Mouse (Mus musculus): ENCODE measurements around the gene Cnn2.

Gene Cnn2

DNA sequence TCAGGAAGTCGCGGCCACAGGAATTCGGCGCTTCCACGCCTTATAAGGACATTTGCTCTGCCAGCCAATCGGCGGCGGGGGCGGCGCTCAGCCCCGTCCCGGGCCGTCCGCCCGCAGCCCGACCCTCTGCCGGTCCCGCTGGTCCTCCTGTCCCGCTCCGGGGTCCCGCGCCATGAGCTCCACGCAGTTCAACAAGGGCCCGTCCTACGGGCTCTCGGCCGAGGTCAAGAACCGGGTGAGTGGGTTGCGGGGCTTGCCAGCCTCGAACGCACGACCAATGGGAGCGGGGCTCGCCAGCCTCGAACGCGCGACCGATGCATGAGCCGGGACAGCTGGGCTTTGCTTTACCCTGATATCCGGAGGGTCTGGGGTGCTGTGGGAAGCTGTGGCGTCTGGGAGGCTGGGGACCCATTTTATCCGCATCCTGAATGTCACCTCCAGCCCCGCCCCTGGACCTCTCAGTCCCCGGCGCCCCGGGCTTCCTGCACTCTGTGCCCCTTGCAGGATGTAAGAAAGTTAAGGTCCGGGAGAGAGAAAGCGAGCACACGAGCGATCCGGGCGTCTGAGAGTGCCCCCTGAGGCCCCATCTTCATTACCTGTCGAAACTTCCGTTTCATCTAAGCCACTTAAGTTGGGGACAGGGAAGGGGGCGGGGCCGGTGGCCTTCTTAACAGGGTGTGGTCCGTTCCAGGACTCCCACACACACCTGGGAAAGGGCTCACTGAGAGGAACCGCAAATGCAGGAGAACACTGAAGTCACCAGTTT lies at the start of gene Cnn2:
Gene Cnn2, plus strand, starts transcription at position 79 of the 766 bp plus-strand sequence.
- DNase-seq (ENCODE audit: low spot score in 2 of 2) = peak; percentile 75 to 76

GRCm38 (mm10) chr10:79940749-79941148 lies 47.6 kb upstream of the Cnn2 start:
- DNase-seq (ENCODE audit: low spot score in 2 of 2) = peak; percentile 93 to 94

GRCm38 (mm10) chr10:79942988-79943387 lies 45.4 kb upstream of the Cnn2 start:
- no peak for DNase-seq (ENCODE audit: low spot score in 2 of 2)

DNA sequence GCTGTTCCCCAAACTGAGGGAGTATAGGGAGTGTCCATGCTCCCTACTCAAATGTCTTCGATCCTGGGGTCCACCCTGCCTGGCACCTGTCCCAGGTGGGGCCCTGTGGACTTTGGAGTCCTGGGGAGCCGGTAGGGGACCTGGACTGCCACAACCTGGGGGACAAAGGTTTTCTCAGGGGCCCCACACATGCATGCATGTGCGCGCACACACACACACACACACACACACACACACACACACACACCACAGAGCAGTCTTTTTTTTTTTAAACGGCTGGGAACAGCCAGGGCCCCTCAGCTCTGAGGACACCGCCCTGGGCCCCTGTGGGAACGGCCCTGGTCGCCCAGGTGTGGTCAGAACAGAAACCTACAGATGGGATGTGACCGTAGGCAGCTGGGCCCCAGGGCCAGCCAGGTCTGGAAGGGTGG lies 44.9 kb upstream of the Cnn2 start:
- peak in 1 of 2 experiments; percentile 48 for DNase-seq (ENCODE audit: low spot score in 2 of 2)

DNA sequence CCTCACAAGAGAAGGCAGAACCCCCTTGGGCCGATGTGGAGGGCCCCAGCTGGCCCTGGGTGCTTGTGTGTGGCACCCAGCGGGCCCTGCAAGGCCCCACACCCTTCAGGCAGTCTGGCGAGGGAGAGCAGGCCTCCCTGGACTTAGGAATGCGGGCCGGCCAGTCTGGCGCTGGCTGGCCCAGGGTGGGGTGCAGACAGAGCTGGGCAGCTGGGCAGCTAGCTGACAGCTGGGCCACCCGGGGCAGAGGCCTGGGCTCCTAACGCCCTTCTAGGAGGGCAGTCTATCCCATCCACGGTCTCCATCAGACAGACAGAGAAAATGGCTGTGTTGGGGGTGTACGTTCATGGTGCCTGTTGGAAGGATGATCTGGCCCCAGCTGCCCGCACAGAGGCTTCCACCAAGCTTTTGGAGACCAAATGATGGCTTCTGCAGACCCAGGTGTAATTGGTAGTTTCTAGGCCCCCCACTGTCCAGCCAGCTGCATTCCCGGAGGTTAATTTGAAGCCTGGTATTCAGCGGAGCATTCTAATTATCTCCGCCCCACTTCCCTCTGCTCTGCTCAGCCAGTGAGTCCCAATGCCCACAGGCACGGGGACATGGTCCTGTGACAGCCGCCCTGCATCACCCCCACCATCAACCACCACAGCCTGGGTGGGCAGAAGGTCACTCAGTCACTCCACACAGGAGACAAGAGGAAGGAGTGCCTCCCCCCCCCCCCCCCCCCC lies 42.7 kb upstream of the Cnn2 start:
- no peak for DNase-seq (ENCODE audit: low spot score in 2 of 2)

DNA sequence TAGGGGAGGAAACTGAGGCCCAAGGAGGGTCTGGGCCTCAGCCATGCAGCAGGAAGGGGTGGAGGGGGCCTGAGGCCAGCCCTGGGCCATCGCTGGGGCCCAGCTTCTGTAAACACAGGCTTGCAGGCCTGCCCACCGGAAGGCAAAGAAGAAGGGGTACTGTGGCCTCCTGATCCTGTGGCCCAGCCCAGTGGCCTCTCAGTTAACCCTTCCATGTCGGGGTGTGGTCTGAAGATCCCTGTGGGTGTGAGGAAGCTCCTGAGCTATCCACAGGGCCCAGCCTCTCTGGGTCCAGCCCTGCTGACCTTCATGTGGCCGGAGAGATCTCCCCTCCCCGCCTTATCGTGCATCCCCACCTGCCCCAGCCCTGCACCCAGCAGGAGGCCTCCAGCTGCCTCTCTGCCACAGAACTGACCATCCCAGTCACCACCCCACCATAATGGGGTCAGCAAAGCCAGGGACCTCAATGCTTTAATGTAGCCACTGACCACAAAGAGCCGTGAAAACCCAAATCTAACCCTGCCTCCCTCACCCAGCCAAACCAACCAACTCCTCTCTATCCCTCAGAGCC lies 41.5 kb upstream of the Cnn2 start:
- DNase-seq (ENCODE audit: low spot score in 2 of 2) = no peak

GRCm38 (mm10) chr10:79947502-79947901 lies 40.9 kb upstream of the Cnn2 start:
- no peak for DNase-seq (ENCODE audit: low spot score in 2 of 2)

- no peak for DNase-seq (ENCODE audit: low spot score in 2 of 2)
These were observed 38.5 kb upstream of the Cnn2 start for GRCm38 (mm10) chr10:79949873-79950272.

GRCm38 (mm10) chr10:79950661-79951060 lies 37.7 kb upstream of the Cnn2 start:
- no peak for DNase-seq (ENCODE audit: low spot score in 2 of 2)

DNA sequence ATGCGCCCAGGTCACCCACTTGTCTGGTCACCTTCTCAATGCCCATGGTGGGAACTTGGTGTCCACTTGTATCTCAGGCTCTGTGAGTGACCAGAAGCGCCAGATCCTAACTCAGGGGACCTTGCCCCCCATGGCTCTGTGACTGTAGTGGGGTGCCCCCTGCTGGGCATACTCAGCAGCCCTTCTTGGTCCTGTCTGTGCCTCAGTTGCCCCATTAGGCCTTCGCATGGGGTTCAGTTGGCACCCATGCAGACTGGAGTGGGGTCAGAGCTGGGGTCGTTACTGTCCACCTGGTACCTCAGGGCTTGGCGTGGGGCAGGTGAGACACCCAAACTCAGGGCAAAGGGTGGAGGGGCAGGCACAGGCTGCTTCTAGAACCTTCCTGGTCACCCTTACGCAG lies 34.4 kb upstream of the Cnn2 start:
- DNase-seq (ENCODE audit: low spot score in 2 of 2) = peak in 1 of 2 experiments; percentile 50

DNA sequence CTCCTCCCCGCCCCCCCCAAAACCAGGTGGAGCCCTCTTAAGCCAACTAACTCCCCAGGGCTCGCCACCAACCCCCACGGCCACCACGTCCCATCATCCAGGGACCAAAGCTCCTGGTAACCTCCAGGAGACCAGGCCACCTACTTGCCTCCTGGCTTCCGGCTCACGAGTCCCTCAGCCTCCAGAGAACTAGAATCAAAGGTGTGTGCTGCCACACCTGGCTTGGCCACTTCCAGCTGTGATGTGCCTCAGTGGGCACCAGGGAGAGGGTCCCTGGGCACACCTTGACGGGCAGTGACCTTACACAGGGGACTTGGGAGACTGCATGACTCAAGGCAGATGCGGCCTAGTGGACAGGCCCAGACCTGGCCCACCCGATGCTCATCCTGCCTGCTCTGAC lies 32.7 kb upstream of the Cnn2 start:
- no peak for DNase-seq (ENCODE audit: low spot score in 2 of 2)

DNA sequence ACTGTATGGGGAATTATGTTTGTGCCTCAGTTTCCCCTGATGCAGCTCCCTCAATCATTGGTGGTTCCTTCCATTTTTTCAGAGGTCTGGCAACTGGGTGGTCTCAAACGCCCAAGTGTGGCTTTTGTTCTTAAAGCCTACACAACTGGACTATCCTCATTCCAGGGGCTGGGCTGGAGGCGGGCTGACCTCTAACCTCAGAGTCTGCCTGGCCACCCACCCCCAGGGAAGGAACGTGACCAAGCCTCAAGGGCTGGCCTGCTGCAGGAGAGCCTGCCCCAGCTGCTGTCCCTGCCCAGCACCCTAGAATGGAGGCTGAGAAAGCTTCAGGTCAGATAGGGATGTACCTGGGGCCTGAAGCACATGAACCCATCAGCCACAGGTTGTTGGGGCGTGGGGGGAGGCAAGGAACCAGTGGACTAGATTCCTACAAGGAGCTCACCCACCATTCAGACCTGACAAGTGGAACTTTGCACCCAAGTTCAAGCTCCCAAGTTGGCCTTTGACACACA lies 31.7 kb upstream of the Cnn2 start:
- no peak for DNase-seq (ENCODE audit: low spot score in 2 of 2)

DNA sequence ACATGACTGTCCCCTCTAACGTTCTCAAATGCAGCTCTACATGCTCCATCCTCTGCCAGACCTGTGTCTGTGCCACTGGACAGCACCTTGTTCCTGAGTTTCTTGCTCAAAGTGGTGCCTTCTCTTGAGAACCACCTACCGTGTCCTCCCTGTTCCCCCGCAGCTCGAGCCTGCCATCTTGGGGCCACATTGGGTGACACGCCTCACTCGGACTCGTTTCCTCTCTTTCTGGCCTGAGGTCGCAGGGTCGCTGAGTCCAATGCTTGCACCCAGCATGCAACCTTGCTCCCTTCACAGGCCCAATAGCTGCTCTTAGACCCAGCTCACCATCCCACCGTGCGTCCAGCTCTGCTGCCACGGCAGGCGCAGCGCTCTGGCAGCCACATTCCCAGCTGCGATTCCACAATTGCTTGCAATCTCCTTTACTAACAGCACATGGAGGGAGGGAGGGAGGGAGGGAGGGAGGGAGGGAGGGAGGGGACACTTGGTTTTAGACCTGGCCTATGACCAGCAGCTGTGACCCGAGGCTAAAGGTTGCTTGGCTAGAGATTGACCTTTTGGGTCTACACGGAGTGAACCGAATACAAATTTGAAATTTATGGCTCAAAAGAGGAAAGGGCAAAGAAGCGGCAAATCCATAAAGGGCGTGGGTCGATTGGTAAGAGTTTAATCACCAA lies 30.1 kb upstream of the Cnn2 start:
- DNase-seq (ENCODE audit: low spot score in 2 of 2) = peak; percentile 80 to 87

- peak in 1 of 2 experiments; percentile 52 for DNase-seq (ENCODE audit: low spot score in 2 of 2)
These were observed 29.0 kb upstream of the Cnn2 start for GRCm38 (mm10) chr10:79959412-79959811.

- peak; percentile 99 to 100 for DNase-seq (ENCODE audit: low spot score in 2 of 2)
These were observed 28.4 kb upstream of the Cnn2 start, which contains the start of gene Wdr18 for GRCm38 (mm10) chr10:79959847-79960601. Gene Wdr18 (plus strand): TSS chr10:79960152.

GRCm38 (mm10) chr10:79960671-79961294 lies 27.6 kb upstream of the Cnn2 start:
- no peak for DNase-seq (ENCODE audit: low spot score in 2 of 2)

GRCm38 (mm10) chr10:79964727-79965126 lies 23.7 kb upstream of the Cnn2 start:
- no peak for DNase-seq (ENCODE audit: low spot score in 2 of 2)

DNA sequence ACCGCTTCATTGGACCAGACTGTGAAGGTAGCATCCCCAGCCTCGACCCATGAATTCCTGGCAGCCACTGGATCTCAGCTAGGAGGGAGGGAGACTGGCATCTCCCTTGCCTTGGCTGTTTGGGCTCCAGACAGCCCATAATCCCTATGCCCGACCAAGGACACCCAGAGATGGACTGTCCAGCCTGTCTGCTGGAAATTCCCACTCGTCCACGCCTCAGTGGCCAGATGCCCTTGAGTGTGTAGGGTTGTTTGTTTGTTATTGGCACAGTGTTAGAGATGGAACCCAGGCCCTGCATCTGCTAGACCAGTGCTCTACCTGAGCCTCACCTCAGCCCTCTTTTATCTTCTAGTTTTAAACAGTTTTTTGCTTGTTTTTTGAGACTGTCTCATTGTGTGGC lies 23.1 kb upstream of the Cnn2 start:
- DNase-seq (ENCODE audit: low spot score in 2 of 2) = no peak

- no peak for DNase-seq (ENCODE audit: low spot score in 2 of 2)
These were observed 21.4 kb upstream of the Cnn2 start for GRCm38 (mm10) chr10:79966886-79967400.

- DNase-seq (ENCODE audit: low spot score in 2 of 2) = no peak
These were observed 20.2 kb upstream of the Cnn2 start for GRCm38 (mm10) chr10:79968181-79968580.
